Mouse (Mus musculus): ENCODE data around the gene Slc22a12.

Slc22a12 gene

GRCm38 (mm10) chr19:6542367-6543034 lies at the start of gene Slc22a12:
Gene Slc22a12, minus strand, starts transcription at chr19:6543032.
- peak; percentile 27 to 45 for DNase-seq

- peak; percentile 96 to 97 for DNase-seq
These were observed 29.2 kb upstream of the Slc22a12 start for GRCm38 (mm10) chr19:6572001-6572400.

DNA sequence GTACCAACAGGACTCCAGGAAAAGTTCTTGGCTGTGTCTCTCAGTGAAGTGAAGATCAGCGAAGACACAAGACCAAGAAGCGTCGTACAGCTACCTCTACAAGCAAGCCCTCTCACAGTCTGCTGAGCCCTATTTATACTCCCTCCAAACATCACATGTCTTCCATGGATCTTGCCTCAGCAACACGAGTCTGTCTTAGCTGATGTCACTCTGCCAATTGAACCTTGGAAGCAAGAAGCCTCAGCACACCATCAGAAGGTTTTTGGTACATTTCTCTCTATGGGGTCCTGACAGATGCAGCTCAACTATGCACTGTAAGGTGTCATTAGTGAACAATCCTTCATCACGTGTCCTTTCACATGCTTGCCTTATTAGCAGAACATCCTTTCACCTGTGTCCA lies 28.6 kb upstream of the Slc22a12 start:
- peak in 1 of 2 experiments; percentile 62 for DNase-seq

- DNase-seq: peak in 1 of 2 experiments; percentile 24
These were observed 26.7 kb upstream of the Slc22a12 start for GRCm38 (mm10) chr19:6569561-6569960.

- peak in 1 of 2 experiments; percentile 37 for DNase-seq
These were observed 26.2 kb upstream of the Slc22a12 start for GRCm38 (mm10) chr19:6569021-6569420.

DNA sequence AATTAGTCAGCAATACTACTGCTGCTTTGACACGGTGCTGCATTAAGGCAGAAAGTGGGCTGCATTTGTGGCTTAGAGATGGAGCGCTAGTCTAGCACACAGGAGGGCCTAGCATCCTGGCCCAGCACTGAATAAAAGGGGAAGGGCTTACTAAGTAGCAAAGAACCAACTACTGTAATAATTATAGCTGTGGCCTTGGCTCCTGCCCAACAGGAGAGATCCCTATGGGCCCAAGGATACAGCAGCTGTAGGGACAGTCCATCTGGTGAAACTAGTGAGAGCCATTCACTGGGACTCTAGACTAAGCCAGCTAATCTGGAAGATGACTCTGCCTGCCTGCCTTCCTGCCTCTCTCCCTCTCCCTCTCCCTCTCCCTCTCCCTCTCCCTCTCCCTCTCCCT lies 23.6 kb upstream of the Slc22a12 start:
- DNase-seq: peak; percentile 47 to 52

DNA sequence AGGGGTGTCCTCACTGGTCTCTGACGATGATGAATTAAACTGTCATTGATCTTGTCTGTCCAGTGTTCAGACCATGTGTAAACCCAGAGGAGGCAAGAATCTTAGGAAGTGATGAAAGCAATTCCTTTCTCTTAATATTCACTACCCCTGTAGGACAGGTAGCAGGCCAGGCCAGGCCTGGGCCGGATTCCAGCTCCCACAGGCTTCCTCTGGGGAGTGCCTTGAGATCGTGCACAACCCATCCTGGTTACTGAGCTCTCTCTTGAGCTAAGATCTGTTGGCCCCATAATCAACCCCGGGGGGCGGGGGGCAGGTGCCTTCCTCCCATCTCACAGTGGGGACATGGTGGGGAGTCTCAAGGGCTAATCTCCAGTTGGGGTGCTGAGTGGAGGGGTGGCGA lies 22.3 kb upstream of the Slc22a12 start:
- peak; percentile 43 to 53 for DNase-seq

- no peak for DNase-seq
These were observed 17.5 kb upstream of the Slc22a12 start for GRCm38 (mm10) chr19:6560246-6560815.

DNA sequence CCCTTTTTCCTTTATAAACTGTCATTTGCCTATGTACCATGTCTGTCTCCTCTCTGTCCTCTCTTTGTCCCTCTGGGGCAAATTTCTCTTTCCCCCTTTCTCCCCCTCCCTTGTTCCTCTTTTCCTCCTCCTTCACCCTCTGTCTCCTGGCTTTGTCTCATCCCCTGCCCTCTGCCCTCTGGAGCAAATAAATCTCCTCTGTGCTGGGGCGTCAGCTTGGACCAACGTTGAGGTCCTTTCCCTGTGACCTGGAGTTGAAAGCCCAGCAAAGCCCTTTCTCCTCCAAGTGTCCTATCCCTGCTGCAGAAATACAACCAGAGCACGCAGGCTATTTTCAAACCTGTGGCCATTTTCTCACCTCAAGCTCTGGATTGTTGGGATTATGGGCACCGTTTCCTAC lies 16.7 kb upstream of the Slc22a12 start:
- DNase-seq: no peak

DNA sequence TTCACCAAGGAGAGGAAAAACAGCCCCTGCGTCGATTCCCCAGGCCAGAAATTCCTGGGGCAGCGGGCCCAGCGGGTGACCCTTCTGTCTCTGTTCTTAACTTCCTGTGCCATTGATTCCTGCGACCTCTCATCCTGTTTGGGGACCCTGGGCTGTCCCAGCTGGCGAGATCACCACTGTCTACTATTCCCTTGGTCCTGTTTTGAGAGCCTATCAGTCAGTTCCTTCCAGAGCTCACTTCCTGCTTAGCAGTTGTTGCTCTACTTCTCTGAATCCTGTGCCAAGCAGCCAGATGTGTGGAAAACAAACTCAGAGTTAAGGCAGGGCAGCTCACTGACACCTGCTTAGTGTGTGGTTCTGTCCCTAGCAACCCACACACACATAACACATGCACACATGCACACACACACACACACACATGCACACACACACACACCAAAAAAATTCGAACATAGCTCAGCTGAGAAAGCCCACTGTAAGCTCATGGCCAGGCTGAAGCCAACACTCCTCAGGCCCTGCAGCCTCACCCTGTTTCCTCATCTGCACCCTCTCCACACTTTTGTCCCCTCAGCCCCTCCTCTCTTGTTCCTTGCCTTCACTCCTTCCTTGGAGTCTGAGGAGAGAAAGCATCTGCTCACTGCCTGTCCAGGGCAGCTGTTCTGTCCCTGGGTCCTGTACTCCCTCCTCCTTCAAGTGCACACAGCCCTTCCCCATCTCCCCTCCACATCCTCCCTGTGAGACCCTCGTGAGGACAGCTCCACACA lies 11.2 kb upstream of the Slc22a12 start:
- DNase-seq: no peak

DNA sequence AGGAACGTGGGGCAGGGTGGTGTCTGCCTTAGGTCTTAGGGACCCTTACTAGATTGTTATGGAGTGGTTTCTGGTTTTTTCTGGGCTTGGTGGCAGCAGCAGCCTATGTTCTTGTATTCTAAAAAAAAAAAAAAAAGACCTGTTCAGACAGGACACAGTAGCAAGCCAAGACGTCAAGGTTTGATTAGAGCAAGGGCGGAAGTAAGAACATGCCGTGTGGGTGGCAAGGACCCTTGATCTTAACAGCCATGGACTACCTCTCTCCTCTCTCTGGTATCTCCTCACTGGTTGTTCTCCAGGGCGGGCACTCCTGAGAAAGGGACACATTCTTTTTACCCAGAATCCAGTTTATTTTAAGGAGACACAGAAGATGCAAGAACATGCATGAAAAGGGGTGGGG lies 10.3 kb upstream of the Slc22a12 start:
- DNase-seq: no peak

DNA sequence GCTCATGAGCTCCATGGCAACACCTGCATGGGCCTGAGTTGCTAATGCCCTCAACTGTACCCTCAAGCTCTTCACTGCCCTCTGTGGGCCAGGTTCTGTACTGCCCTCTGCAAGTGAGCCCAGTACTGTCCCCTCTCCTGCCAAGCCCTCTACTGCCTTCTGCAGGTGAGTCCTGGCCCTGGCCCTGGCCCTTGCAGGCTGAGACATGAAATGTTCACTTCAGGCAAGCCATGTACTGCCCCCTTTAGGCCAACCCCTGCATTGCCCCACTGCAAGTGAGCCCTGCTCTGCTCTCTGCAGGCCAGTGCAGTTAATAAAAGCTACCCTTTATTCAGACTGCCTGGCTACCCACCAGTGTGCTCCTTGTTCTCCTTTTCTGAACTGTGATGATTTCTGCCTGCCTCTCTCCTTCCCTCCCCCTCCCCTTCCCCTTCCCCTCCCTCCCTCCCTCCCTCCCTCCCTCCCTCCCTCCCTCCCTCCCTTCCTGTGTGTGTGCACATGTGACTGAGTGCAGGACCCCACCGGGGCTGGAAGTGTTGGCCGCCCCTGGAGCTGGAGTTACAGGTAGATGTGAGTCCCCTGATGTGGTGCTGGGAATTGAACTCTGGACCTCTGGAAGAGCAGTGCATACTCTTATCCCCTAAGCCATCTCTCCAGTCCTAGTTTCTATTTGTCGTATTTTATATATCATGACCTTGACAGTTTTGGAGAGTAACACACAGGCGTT lies 9.6 kb upstream of the Slc22a12 start:
- DNase-seq: peak; percentile 70 to 87

- no peak for DNase-seq
These were observed 8.4 kb upstream of the Slc22a12 start for GRCm38 (mm10) chr19:6551215-6551614.

- peak; percentile 84 to 93 for DNase-seq
These were observed 6.7 kb upstream of the Slc22a12 start for GRCm38 (mm10) chr19:6549566-6549965.

- DNase-seq: peak; percentile 72 to 82
These were observed 5.9 kb upstream of the Slc22a12 start for GRCm38 (mm10) chr19:6548431-6549410.

- DNase-seq: peak; percentile 18 to 26
These were observed 5.0 kb upstream of the Slc22a12 start for GRCm38 (mm10) chr19:6547801-6548200.

DNA sequence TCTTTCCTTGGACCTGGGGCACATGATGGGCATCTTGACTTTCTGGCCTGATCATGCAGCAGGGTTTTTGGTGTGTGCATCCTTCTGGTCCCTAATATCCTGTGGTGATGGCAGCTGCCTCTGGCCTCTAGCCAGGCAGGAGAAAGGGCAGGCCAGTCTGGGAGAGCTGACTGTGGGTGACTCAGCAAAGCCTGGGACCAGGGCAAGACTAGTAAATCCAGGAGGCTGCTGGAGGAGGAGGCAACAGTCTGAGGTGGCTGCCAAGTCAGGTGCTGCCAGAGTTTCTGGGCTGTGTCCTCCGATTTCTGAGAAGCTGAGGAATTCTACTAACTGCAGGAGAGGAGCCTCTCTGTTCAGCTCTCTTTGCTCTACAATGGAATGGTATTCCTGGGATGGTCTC lies 3.3 kb upstream of the Slc22a12 start:
- DNase-seq: peak; percentile 94 to 98

DNA sequence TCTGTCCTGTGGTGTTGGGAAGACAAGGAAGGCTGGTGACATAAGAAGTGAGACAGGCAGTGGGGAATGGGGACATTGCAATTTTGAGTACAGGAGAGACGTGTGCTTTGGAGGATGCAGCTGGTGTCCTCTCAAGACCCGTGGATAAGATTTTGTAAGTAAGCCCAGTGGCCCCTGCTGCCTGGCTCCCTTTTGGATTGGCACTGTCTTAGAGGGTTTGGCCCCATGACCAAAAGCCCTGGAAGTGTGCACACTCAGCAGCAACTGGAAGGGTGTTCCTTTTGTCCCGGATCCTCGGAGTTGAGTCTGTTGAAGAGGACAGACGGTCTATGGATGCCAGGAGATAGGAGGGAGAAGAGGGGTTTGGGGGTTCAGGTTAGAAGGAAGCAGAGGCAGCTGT lies 2.6 kb upstream of the Slc22a12 start:
- peak; percentile 42 to 49 for DNase-seq

DNA sequence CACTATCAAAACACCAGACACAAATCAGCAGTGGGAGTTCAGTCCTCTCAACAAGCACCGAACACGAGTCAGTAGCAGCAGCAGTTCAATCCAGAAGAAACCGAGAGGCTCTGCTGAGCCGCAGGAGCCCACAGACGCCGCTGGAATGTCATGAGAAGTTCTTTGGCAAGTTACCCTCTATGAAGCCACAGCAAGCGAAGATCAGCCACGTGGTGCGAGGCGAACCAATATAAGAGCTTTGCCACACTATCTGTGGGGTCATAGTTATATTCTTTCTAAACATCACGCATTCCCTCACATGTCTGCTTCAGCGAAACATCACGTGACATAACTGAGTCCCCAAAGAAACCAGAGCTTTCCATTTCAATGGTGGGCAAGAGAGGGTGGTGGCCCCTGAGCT lies 1.9 kb upstream of the Slc22a12 start:
- peak in 1 of 2 experiments; percentile 11 for DNase-seq

GRCm38 (mm10) chr19:6543518-6543917 lies 686 bp upstream of the Slc22a12 start:
- peak; percentile 30 for DNase-seq

GRCm38 (mm10) chr19:6543035-6543383 lies 177 bp upstream of the Slc22a12 start:
- peak; percentile 21 to 24 for DNase-seq

GRCm38 (mm10) chr19:6541521-6541920 lies 1.3 kb downstream of the Slc22a12 start:
- peak in 1 of 2 experiments; percentile 28 for DNase-seq
